Mouse (Mus musculus) liver, embryonic 15.5 days (tissue): ENCODE data around the gene Wdfy3. TPM values are rescaled to one million over a fixed set of nuclear protein-coding genes. Genes with fewer than 3 reads are reported as not detected.

Experiments
- ATAC-seq: fragments of 200-750 bp; cut with Nextera tagmentation; 2 replicates; pipeline ENCODE4 v1.8.0; 2017; ENCODE audit warnings: moderate number of reproducible peaks, mild to moderate bottlenecking, moderate library complexity; ENCODE audit not compliant: insufficient read depth
- H3K27ac ChIP-seq: fragments of 300-500 bp; sonication (generic); replicated peaks from 2 replicates; pipeline ENCODE4 v1.5.1; 2015; ENCODE audit warnings: mild to moderate bottlenecking, inconsistent platforms
- H3K27me3 ChIP-seq: fragments of 300-500 bp; sonication (generic); 2 replicates; pipeline ENCODE4 v1.6.1; 2015; ENCODE audit warnings: mild to moderate bottlenecking, inconsistent platforms
- H3K36me3 ChIP-seq: fragments of 300-500 bp; sonication (generic); replicated peaks from 2 replicates; pipeline ENCODE4 v1.6.1; 2015; ENCODE audit warnings: moderate library complexity, mild to moderate bottlenecking, inconsistent platforms
- H3K4me1 ChIP-seq: fragments of 300-500 bp; sonication (generic); replicated peaks from 2 replicates; pipeline ENCODE4 v1.6.1; 2015; ENCODE audit warnings: inconsistent platforms
- H3K4me2 ChIP-seq: fragments of 300-500 bp; sonication (generic); 2 replicates; pipeline ENCODE4 v1.6.1; 2015; ENCODE audit warnings: moderate library complexity, mild to moderate bottlenecking, inconsistent platforms
- H3K4me3 ChIP-seq: fragments of 300-500 bp; sonication (generic); replicated peaks from 2 replicates; pipeline ENCODE4 v1.5.1; 2015; ENCODE audit warnings: mild to moderate bottlenecking, inconsistent platforms
- H3K9ac ChIP-seq: fragments of 300-500 bp; sonication (generic); 2 replicates; pipeline ENCODE4 v1.6.1; 2015; ENCODE audit warnings: moderate library complexity, mild to moderate bottlenecking, inconsistent platforms
- H3K9me3 ChIP-seq: fragments of 300-500 bp; sonication (generic); replicated peaks from 2 replicates; pipeline ENCODE4 v1.6.1; 2016; ENCODE audit warnings: inconsistent platforms
- WGBS: fragments of 180-500 bp; shearing (Covaris S2); methylation state at CpG from one replicate; pipeline ENCODE4 v1.1.7; 2015; ENCODE audit warnings: mixed read lengths; ENCODE audit not compliant: insufficient replicate concordance; 5-methylcytosine and 5-hydroxymethylcytosine counted together
- polyA plus RNA-seq: library from polyadenylated mRNA; unstranded; fragments of >200 nt; fragmentation: Nextera tagmentation; extraction: Ambion mirVana; gene quantifications from 2 replicates; pipeline ENCODE4 v1.2.1, GENCODE M21; 2015

The Wdfy3 gene
- polyA plus RNA-seq, 1 experiment from 2014 or later: 3.4 TPM

- ATAC-seq: no peak
- peaks cover 58% of the 10 kb centered on the region for H3K36me3 ChIP-seq
- no peak overlapping the region for H3K4me2 ChIP-seq
- H3K4me1 ChIP-seq: no peaks in the 10 kb centered on the region
- 65% methylated on average over 13 of the region's 13 CpGs for WGBS
- H3K9me3 ChIP-seq: no peaks in the 10 kb centered on the region
- no peak overlapping the region for H3K4me3 ChIP-seq
- no peak overlapping the region for H3K27ac ChIP-seq
- H3K9ac ChIP-seq: no peak overlapping the region
- no peaks in the 10 kb centered on the region for H3K27me3 ChIP-seq
Measured at GRCm38 (mm10) chr5:101937909-101938596, 131.7 kb downstream of the Wdfy3 start.

GRCm38 (mm10) chr5:101937362-101937761 is 132.4 kb downstream of the Wdfy3 start:
- 84% methylated on average over 21 of the region's 21 CpGs for WGBS
- H3K27me3 ChIP-seq: no peaks in the 10 kb centered on the region
- no peak overlapping the region for H3K4me3 ChIP-seq
- no peak for ATAC-seq
- no peaks in the 10 kb centered on the region for H3K9me3 ChIP-seq
- H3K4me1 ChIP-seq: no peaks in the 10 kb centered on the region
- peaks cover 54% of the 10 kb centered on the region for H3K36me3 ChIP-seq
- H3K9ac ChIP-seq: no peak overlapping the region
- no peak overlapping the region for H3K27ac ChIP-seq
- no peak overlapping the region for H3K4me2 ChIP-seq

GRCm38 (mm10) chr5:101935893-101936292 is 133.8 kb downstream of the Wdfy3 start:
- no peak overlapping the region for H3K27ac ChIP-seq
- ATAC-seq: no peak

GRCm38 (mm10) chr5:101934629-101935028 is 135.1 kb downstream of the Wdfy3 start:
- Histone ChIP-seq H3K9ac (no peak overlapping the region), H3K4me1 (no peaks in the 10 kb centered on the region), H3K36me3 (peaks cover 50% of the 10 kb centered on the region), H3K9me3 (no peaks in the 10 kb centered on the region), H3K4me2 (no peak overlapping the region), H3K4me3 (no peak overlapping the region), H3K27me3 (no peaks in the 10 kb centered on the region), H3K27ac (no peak overlapping the region)
- no peak for ATAC-seq
- 64% methylated on average over 7 of the region's 7 CpGs for WGBS

More at GRCm38 (mm10) chr5:101935893-101936292, 133.8 kb downstream of the Wdfy3 start:
- Histone ChIP-seq H3K4me2 (no peak overlapping the region), H3K9ac (no peak overlapping the region), H3K27me3 (no peaks in the 10 kb centered on the region), H3K4me1 (no peaks in the 10 kb centered on the region), H3K4me3 (no peak overlapping the region), H3K36me3 (peaks cover 48% of the 10 kb centered on the region), H3K9me3 (no peaks in the 10 kb centered on the region)
- 77% methylated on average over 16 of the region's 16 CpGs for WGBS

GRCm38 (mm10) chr5:101932971-101933810 is 136.5 kb downstream of the Wdfy3 start:
- Histone ChIP-seq H3K4me3 (no peak overlapping the region), H3K36me3 (peaks cover 55% of the 10 kb centered on the region), H3K9ac (no peak overlapping the region), H3K27me3 (no peaks in the 10 kb centered on the region), H3K4me2 (no peak overlapping the region), H3K9me3 (no peaks in the 10 kb centered on the region), H3K4me1 (no peaks in the 10 kb centered on the region), H3K27ac (no peak overlapping the region)
- WGBS: 80% methylated on average over 15 of the region's 15 CpGs
- no peak for ATAC-seq

GRCm38 (mm10) chr5:101931997-101932396 is 137.7 kb downstream of the Wdfy3 start:
- no peaks in the 10 kb centered on the region for H3K9me3 ChIP-seq
- H3K36me3 ChIP-seq: peaks cover 53% of the 10 kb centered on the region
- H3K4me1 ChIP-seq: no peaks in the 10 kb centered on the region
- WGBS: 57% methylated on average over 4 of the region's 4 CpGs
- H3K4me3 ChIP-seq: no peak overlapping the region
- H3K27ac ChIP-seq: no peak overlapping the region
- no peak overlapping the region for H3K9ac ChIP-seq
- ATAC-seq: no peak
- no peaks in the 10 kb centered on the region for H3K27me3 ChIP-seq
- no peak overlapping the region for H3K4me2 ChIP-seq

- WGBS: 84% methylated on average over 8 of the region's 8 CpGs
- Histone ChIP-seq H3K36me3 (peaks cover 65% of the 10 kb centered on the region), H3K27ac (no peak overlapping the region)
Measured at GRCm38 (mm10) chr5:101926311-101926710, 143.4 kb downstream of the Wdfy3 start.

GRCm38 (mm10) chr5:101923710-101924109 is 146.0 kb downstream of the Wdfy3 start:
- no peaks in the 10 kb centered on the region for H3K27me3 ChIP-seq
- no peak for ATAC-seq
- H3K27ac ChIP-seq: no peak overlapping the region
- no peak overlapping the region for H3K4me3 ChIP-seq
- no peaks in the 10 kb centered on the region for H3K9me3 ChIP-seq
- peaks cover 72% of the 10 kb centered on the region for H3K36me3 ChIP-seq
- H3K4me1 ChIP-seq: no peaks in the 10 kb centered on the region
- 81% methylated on average over 11 of the region's 11 CpGs for WGBS
- no peak overlapping the region for H3K9ac ChIP-seq
- H3K4me2 ChIP-seq: no peak overlapping the region

More at GRCm38 (mm10) chr5:101926311-101926710, 143.4 kb downstream of the Wdfy3 start:
- ATAC-seq: no peak
- H3K9ac ChIP-seq: no peak overlapping the region
- H3K4me3 ChIP-seq: no peak overlapping the region
- no peaks in the 10 kb centered on the region for H3K9me3 ChIP-seq
- H3K4me2 ChIP-seq: no peak overlapping the region
- H3K4me1 ChIP-seq: no peaks in the 10 kb centered on the region
- H3K27me3 ChIP-seq: no peaks in the 10 kb centered on the region

GRCm38 (mm10) chr5:101919559-101919958 is 150.2 kb downstream of the Wdfy3 start:
- H3K9ac ChIP-seq: no peak overlapping the region
- WGBS: 82% methylated on average over 5 of the region's 5 CpGs
- H3K4me3 ChIP-seq: no peak overlapping the region
- no peak overlapping the region for H3K4me2 ChIP-seq
- no peak for ATAC-seq
- H3K36me3 ChIP-seq: peaks cover 74% of the 10 kb centered on the region
- no peak overlapping the region for H3K27ac ChIP-seq
- H3K27me3 ChIP-seq: no peaks in the 10 kb centered on the region
- no peaks in the 10 kb centered on the region for H3K9me3 ChIP-seq
- H3K4me1 ChIP-seq: no peaks in the 10 kb centered on the region

GRCm38 (mm10) chr5:101909468-101909867 is 160.3 kb downstream of the Wdfy3 start:
- Histone ChIP-seq H3K9me3 (no peaks in the 10 kb centered on the region), H3K4me2 (no peak overlapping the region), H3K27me3 (no peaks in the 10 kb centered on the region), H3K36me3 (peaks cover 74% of the 10 kb centered on the region), H3K27ac (no peak overlapping the region), H3K4me1 (no peaks in the 10 kb centered on the region), H3K4me3 (no peak overlapping the region), H3K9ac (no peak overlapping the region)
- no peak for ATAC-seq
- 78% methylated on average over 10 of the region's 10 CpGs for WGBS

- no peaks in the 10 kb centered on the region for H3K9me3 ChIP-seq
- H3K4me3 ChIP-seq: no peak overlapping the region
- no peaks in the 10 kb centered on the region for H3K4me1 ChIP-seq
- H3K36me3 ChIP-seq: peaks cover 76% of the 10 kb centered on the region
- no peaks in the 10 kb centered on the region for H3K27me3 ChIP-seq
- WGBS: 74% methylated on average over 3 of the region's 3 CpGs
- H3K9ac ChIP-seq: no peak overlapping the region
- no peak overlapping the region for H3K27ac ChIP-seq
- no peak for ATAC-seq
- no peak overlapping the region for H3K4me2 ChIP-seq
Measured at GRCm38 (mm10) chr5:101905624-101906023, 164.1 kb downstream of the Wdfy3 start.
